Mouse (Mus musculus): Measurements from ENCODE around the gene Dnaaf2. TPM values are rescaled to one million over a fixed set of nuclear protein-coding genes. Genes with fewer than 3 reads are reported as not detected.

Gene Dnaaf2
- 5.2 TPM in 2 replicates for polyA plus RNA-seq (2014; fragmentation: Nextera tagmentation; extraction: Ambion mirVana)

DNA sequence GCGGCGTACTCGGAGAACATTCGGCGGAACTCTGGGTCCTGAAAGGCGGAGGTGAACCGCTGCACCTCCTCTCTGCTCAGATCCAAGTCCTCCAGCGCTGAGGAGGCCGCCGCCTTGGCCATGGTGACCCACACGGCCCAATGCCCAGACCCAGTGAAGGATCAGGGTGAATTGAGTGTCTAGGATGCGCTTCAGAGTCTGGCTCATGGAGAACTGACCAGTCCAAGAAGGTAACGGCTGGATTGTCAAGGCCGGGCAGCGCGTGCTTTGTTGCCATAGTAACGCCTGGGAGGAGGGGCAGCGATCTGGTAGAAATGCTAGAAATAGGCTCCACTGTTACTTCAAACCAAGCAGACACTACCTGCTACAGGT is at the start of gene Dnaaf2:
Gene Dnaaf2, minus strand, starts transcription at position 266 of the 372 bp plus-strand sequence.
- peak within 1 kb of the TSS; percentile 96 for H3K4me2 ChIP-seq (ENCODE audit: low read length)
- DNase-seq (ENCODE audit: low spot score) (peak; percentile 68), ATAC-seq (peak; percentile 40)
- no peaks in the 10 kb centered on the region for H3K9me3 ChIP-seq (replicated peaks; ENCODE audit: control insufficient read depth, low read length)
- H3K36me3 ChIP-seq (ENCODE audit: control insufficient read depth, insufficient read depth, low read length), result peaks cover 25% of the 10 kb centered on the region
- H3K27ac ChIP-seq (ENCODE audit: low read depth, low read length), result peak within 1 kb of the TSS; percentile 86
- peaks cover 11% of the 10 kb centered on the region for H3K4me1 ChIP-seq (ENCODE audit: control insufficient read depth, insufficient read depth, low read length)
- H3K9ac ChIP-seq (ENCODE audit: low read length), result peak within 1 kb of the TSS; percentile 87
- WGBS, result under 1% methylated on average over 18 of the region's 18 CpGs
- H3K27me3 ChIP-seq (replicated peaks; ENCODE audit: control insufficient read depth, insufficient read depth, low read length), result no peaks in the 10 kb centered on the region
- peak within 1 kb of the TSS; percentile 83 for H3K4me3 ChIP-seq (ENCODE audit: low read depth, low read length)

DNA sequence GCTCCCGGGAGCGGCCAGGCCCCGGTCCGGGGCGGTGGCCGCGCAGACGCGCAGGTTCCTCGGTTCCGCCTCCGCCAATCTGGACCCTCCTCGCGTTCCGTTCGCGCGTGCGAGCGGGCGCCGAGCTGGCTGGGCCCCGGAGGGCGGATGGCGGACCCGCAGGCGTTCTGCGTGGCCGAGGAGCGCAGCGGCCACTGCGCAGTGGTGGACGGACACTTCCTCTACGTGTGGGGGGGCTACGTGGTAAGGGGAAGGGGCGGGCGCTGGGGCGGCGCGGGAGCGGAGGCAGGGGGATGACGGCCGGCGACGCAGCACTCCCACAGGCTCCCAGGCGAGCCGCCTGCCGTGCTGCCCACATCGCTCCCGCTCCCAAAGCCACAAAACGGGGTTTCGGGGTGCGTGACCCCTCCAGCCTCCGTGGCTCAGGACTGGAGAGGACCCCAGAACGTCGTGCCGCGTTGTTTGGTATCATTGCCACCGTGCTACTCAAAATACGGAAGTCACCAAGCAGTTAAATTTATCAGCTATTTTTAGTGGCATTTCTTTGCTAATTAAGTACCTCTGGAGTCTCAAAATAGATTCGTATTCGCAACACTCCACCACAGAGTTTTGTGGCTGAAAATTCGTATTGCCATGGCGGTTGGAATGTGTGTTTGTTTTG is 43.7 kb upstream of the Dnaaf2 start:
- peak overlapping the region; percentile 72 for H3K27ac ChIP-seq (ENCODE audit: low read depth, low read length)
- WGBS, result under 1% methylated on average over 64 of the region's 64 CpGs
- peak; percentile 93 for ATAC-seq
- peak; percentile 77 for DNase-seq (ENCODE audit: low spot score)
- H3K4me2 ChIP-seq (ENCODE audit: low read length), result peak overlapping the region; percentile 74
- no peaks in the 10 kb centered on the region for H3K4me1 ChIP-seq (ENCODE audit: control insufficient read depth, insufficient read depth, low read length)
- H3K9me3 ChIP-seq (replicated peaks; ENCODE audit: control insufficient read depth, low read length), result no peaks in the 10 kb centered on the region
- H3K36me3 ChIP-seq (ENCODE audit: control insufficient read depth, insufficient read depth, low read length), result no peaks in the 10 kb centered on the region
- peak overlapping the region; percentile 84 for H3K9ac ChIP-seq (ENCODE audit: low read length)
- peak overlapping the region; percentile 71 for H3K4me3 ChIP-seq (ENCODE audit: low read depth, low read length)
- no peaks in the 10 kb centered on the region for H3K27me3 ChIP-seq (replicated peaks; ENCODE audit: control insufficient read depth, insufficient read depth, low read length)

DNA sequence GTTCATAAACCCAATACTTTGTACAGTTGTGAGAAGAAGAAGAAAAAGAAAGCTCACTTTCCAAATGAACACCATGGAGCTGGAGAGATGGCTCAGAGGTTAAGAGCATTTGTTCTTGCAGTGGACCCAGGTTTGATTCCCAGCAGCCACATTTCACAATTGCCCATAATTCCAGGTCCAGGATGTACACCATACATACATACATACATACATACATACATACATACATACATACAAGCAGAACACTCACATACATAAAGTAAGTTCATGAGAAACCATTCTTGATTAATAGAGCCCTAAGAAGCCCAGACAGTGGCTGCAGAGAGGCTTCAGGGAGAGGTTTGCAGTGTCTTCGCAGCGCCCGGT is 43.2 kb upstream of the Dnaaf2 start:
- H3K27me3 ChIP-seq (replicated peaks; ENCODE audit: control insufficient read depth, insufficient read depth, low read length), result no peaks in the 10 kb centered on the region
- ATAC-seq, result no peak; the same call in 1 of the 2 replicates
- 0% methylated on average over 3 of the region's 3 CpGs for WGBS

DNA sequence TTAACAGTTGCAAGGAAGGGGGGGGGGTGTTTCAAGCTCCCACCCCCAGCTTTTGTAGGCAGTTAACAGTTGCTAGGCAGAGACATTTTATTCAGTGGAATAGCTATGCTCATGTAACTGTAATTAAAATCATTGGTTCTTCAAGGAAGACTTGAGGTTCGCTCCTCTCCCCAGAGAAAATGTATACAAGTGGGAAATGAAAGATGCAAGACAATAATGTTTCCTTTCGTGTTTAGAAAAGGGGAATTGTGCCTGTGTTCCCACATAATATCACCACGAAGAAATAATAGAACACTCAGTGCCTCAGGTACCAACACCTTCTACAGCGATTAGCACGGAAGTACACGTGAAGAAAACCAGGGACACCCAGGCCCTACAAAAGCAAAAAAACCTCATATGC is 42.6 kb upstream of the Dnaaf2 start, which contains the start of gene Klhdc1:
Gene Klhdc1, plus strand, starts transcription at position 301 of the 400 bp plus-strand sequence.
- ATAC-seq, result no peak
- 73% methylated on average over 6 of the region's 6 CpGs for WGBS
- Histone ChIP-seq H3K9ac (ENCODE audit: low read length) (peak within 1 kb of the TSS; percentile 84), H3K4me2 (ENCODE audit: low read length) (peak within 1 kb of the TSS; percentile 74), H3K4me1 (ENCODE audit: control insufficient read depth, insufficient read depth, low read length) (no peaks in the 10 kb centered on the region), H3K4me3 (ENCODE audit: low read depth, low read length) (peak within 1 kb of the TSS; percentile 71), H3K27ac (ENCODE audit: low read depth, low read length) (peak within 1 kb of the TSS; percentile 72), H3K36me3 (ENCODE audit: control insufficient read depth, insufficient read depth, low read length) (no peaks in the 10 kb centered on the region), H3K27me3 (replicated peaks; ENCODE audit: control insufficient read depth, insufficient read depth, low read length) (no peaks in the 10 kb centered on the region), H3K9me3 (replicated peaks; ENCODE audit: control insufficient read depth, low read length) (no peaks in the 10 kb centered on the region)
- DNase-seq (ENCODE audit: low spot score), result no peak

More for the DNA sequence above, 43.2 kb upstream of the Dnaaf2 start:
- no peaks in the 10 kb centered on the region for H3K36me3 ChIP-seq (ENCODE audit: control insufficient read depth, insufficient read depth, low read length)
- H3K9ac ChIP-seq (ENCODE audit: low read length), result peak overlapping the region; percentile 84
- H3K9me3 ChIP-seq (replicated peaks; ENCODE audit: control insufficient read depth, low read length), result no peaks in the 10 kb centered on the region
- peak overlapping the region; percentile 72 for H3K27ac ChIP-seq (ENCODE audit: low read depth, low read length)
- H3K4me2 ChIP-seq (ENCODE audit: low read length), result peak overlapping the region; percentile 74
- no peak for DNase-seq (ENCODE audit: low spot score)
- peak overlapping the region; percentile 71 for H3K4me3 ChIP-seq (ENCODE audit: low read depth, low read length)
- H3K4me1 ChIP-seq (ENCODE audit: control insufficient read depth, insufficient read depth, low read length), result no peaks in the 10 kb centered on the region

DNA sequence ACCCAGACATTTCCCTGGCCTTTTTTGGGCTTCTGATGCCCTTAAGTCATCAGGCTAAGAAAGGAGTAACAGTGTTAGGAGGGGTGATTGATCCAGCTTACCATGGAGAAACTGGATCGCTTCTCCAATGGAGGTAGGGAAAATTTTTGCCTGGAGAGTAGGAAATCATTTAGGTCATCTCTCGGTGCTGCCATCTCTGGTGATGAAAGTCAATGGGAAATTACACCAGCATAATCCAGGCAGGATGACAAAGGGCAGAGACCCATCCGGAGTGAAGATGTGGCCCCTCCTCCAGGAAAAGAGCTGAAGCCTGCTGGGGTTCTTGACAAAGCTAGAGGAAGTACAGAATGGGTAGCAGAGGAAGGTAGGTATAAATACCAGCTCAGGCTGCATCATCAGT is 40.1 kb upstream of the Dnaaf2 start:
- no peaks in the 10 kb centered on the region for H3K9me3 ChIP-seq (replicated peaks; ENCODE audit: control insufficient read depth, low read length)

DNA sequence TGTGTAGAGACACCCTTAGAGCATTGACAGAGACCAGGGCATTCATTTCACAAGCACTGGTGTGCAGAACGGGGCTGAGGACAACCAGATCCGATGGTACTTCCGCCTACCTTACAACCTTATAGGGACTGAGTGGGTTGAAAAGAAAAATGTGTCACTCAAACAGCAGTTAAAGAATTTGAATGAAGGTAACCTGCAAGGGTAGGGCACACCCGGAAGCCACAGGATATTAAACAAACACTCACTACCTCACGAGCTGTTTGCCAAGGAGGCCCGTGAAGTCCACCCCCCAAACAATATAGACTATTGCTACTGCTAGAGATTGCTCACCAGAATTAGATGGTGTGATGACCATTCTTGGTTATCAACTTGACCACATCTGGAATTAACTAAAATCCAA is 37.6 kb upstream of the Dnaaf2 start:
- no peak for ATAC-seq

More for the DNA sequence above, 40.1 kb upstream of the Dnaaf2 start:
- Histone ChIP-seq H3K27ac (ENCODE audit: low read depth, low read length) (no peak overlapping the region), H3K9ac (ENCODE audit: low read length) (no peak overlapping the region), H3K36me3 (ENCODE audit: control insufficient read depth, insufficient read depth, low read length) (no peaks in the 10 kb centered on the region), H3K4me3 (ENCODE audit: low read depth, low read length) (no peak overlapping the region), H3K4me2 (ENCODE audit: low read length) (no peak overlapping the region), H3K27me3 (replicated peaks; ENCODE audit: control insufficient read depth, insufficient read depth, low read length) (no peaks in the 10 kb centered on the region), H3K4me1 (ENCODE audit: control insufficient read depth, insufficient read depth, low read length) (no peaks in the 10 kb centered on the region)
- WGBS, result 44% methylated on average over 3 of the region's 3 CpGs
- no peak for DNase-seq (ENCODE audit: low spot score)
- ATAC-seq, result no peak

DNA sequence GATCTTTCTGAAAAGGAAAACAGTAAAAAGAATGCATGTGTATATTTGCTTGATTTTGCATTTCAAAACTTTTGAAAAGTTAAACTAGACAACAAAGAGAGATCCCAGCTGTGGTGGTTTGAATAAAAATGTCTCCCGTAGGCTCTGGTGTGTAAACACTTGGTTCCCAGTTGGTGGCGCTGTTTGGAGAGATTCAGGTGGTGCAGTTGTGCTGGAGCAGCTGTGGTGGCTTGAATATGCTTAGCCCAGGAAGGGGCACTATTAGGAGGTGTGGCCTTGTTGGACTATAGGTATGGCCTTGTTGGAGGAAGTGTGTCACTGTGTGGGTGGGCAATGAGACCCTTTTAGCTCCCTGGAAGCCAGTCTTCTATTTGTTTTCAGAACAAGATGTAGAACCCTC is 31.0 kb upstream of the Dnaaf2 start:
- Histone ChIP-seq H3K27ac (ENCODE audit: low read depth, low read length) (no peak overlapping the region), H3K9ac (ENCODE audit: low read length) (no peak overlapping the region), H3K9me3 (replicated peaks; ENCODE audit: control insufficient read depth, low read length) (no peaks in the 10 kb centered on the region), H3K4me3 (ENCODE audit: low read depth, low read length) (no peak overlapping the region), H3K36me3 (ENCODE audit: control insufficient read depth, insufficient read depth, low read length) (no peaks in the 10 kb centered on the region), H3K4me2 (ENCODE audit: low read length) (no peak overlapping the region), H3K4me1 (ENCODE audit: control insufficient read depth, insufficient read depth, low read length) (no peaks in the 10 kb centered on the region), H3K27me3 (replicated peaks; ENCODE audit: control insufficient read depth, insufficient read depth, low read length) (no peaks in the 10 kb centered on the region)
- no peak for ATAC-seq
- DNase-seq (ENCODE audit: low spot score), result no peak
- 62% methylated on average over 2 of the region's 2 CpGs for WGBS

More for the DNA sequence above, 37.6 kb upstream of the Dnaaf2 start:
- no peaks in the 10 kb centered on the region for H3K36me3 ChIP-seq (ENCODE audit: control insufficient read depth, insufficient read depth, low read length)
- no peak for DNase-seq (ENCODE audit: low spot score)
- no peaks in the 10 kb centered on the region for H3K27me3 ChIP-seq (replicated peaks; ENCODE audit: control insufficient read depth, insufficient read depth, low read length)
- no peak overlapping the region for H3K9ac ChIP-seq (ENCODE audit: low read length)
- 92% methylated on average over 6 of the region's 6 CpGs for WGBS
- no peak overlapping the region for H3K4me2 ChIP-seq (ENCODE audit: low read length)
- no peak overlapping the region for H3K27ac ChIP-seq (ENCODE audit: low read depth, low read length)
- H3K9me3 ChIP-seq (replicated peaks; ENCODE audit: control insufficient read depth, low read length), result no peaks in the 10 kb centered on the region
- no peaks in the 10 kb centered on the region for H3K4me1 ChIP-seq (ENCODE audit: control insufficient read depth, insufficient read depth, low read length)
- no peak overlapping the region for H3K4me3 ChIP-seq (ENCODE audit: low read depth, low read length)

DNA sequence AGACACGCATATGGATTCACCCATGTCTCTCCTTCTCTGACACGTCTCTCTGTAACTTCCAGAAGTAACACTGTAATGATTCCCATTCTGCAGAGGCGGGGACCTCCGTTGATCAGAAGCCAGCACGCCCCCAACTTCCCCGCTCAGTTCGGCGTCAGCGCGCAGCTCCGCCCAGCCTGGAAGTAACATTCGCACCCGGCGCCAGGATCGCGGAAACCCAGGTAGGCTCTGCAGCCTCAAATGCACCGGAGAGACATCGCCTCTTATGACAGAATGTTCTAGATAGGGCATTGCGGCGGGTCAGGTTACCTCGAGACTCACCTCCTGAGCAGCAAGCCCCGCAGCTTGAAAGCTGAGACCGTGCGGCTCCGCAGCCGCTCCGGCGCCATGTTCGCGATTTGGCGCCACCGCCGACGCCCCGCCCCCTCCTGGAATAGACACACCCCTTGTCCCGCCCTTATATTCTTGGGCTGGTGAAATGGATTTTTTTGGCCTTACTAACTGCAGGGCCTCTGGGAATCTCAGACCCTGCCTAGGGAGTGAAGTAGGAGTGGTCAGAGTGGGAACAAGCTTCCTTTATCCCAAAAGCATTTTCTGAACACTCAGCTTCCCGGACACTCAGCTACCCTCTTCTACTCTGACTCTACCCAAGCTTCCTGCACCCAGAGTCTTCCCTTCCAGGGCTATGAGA is 29.7 kb upstream of the Dnaaf2 start, which contains the start of gene Pole2:
Gene Pole2, minus strand, starts transcription at position 420 of the 691 bp plus-strand sequence.
- Histone ChIP-seq H3K9ac (ENCODE audit: low read length) (peak within 1 kb of the TSS; percentile 60), H3K27ac (ENCODE audit: low read depth, low read length) (peak within 1 kb of the TSS; percentile 11; the same call in 1 of the 2 replicates), H3K4me1 (ENCODE audit: control insufficient read depth, insufficient read depth, low read length) (no peaks in the 10 kb centered on the region), H3K27me3 (replicated peaks; ENCODE audit: control insufficient read depth, insufficient read depth, low read length) (no peaks in the 10 kb centered on the region), H3K36me3 (ENCODE audit: control insufficient read depth, insufficient read depth, low read length) (0 out of 2 replicates have a peak, but pooled peaks cover 2% of the 10 kb centered on the region), H3K4me2 (ENCODE audit: low read length) (peak within 1 kb of the TSS; percentile 55), H3K9me3 (replicated peaks; ENCODE audit: control insufficient read depth, low read length) (no peaks in the 10 kb centered on the region), H3K4me3 (ENCODE audit: low read depth, low read length) (peak within 1 kb of the TSS; percentile 62)
- peak; percentile 97 for ATAC-seq
- peak; percentile 85 for DNase-seq (ENCODE audit: low spot score)
- WGBS, result under 1% methylated on average over 37 of the region's 37 CpGs
